Mouse (Mus musculus) brain, embryonic 14.5 days (tissue): ENCODE measurements at regions not wholly inside any gene's neighbourhood (a gene's known extent, or its start where the extent isn't known, plus 50 kb on each side); places are given as distances from the start of the nearest gene placed in this dataset.
A peak's percentile ranks its signal among the peaks of the same experiment; 100 is the strongest.
"Not testable (repeated sequence)": the region's sequence is repeated elsewhere in the genome, so short reads cannot be mapped to it uniquely, and the experiment has no call there.

ENCODE experiments used
- DNase-seq: peaks from one replicate; pipeline ENCODE4 v3.0.0-alpha.2; 2011; ENCODE audit warnings: low read depth
- CTCF ChIP-seq: fragments of 200-500 bp; IDR thresholded peaks from 2 replicates; pipeline ENCODE4 v1.5.1; 2012; ENCODE audit warnings: inconsistent platforms, mild to moderate bottlenecking, moderate library complexity, borderline replicate concordance; ENCODE audit not compliant: insufficient read depth, insufficient read length; ENCODE audit errors: extremely low read depth
- POLR2A ChIP-seq: fragments of 200-500 bp; IDR thresholded peaks from 2 replicates; pipeline ENCODE4 v1.6.1; 2012; ENCODE audit warnings: mild to moderate bottlenecking, inconsistent platforms, borderline replicate concordance; ENCODE audit not compliant: poor library complexity, insufficient read depth, insufficient read length, severe bottlenecking; ENCODE audit errors: extremely low read depth

GRCm38 (mm10) chr2:81848836-81849410 lies 204.1 kb upstream of the Zfp804a start:
- TF ChIP-seq POLR2A = no peak
- TF ChIP-seq CTCF = no peak
- peak; percentile 39 for DNase-seq

DNA sequence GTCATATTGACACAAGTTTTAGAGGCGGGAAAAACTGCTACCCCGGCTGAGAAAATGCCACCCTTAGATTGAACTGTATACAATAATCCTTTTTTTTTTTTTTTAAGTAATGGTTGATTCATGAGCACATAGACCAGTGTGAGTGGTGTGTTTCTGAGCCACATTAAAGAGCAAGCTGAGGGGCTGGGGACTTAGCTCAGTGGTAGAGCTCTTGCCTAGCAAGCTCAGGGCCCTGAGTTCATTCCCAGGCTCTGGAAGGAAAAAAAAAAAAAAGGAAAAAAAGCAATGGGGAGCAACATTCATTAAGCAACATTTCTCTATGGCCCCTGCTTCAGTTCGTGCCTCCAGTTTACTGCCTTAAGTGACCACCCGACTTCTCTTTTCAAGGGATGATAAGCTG lies 203.1 kb upstream of the Zfp804a start:
- no peak for DNase-seq
- TF ChIP-seq POLR2A (no peak), CTCF (no peak)

DNA sequence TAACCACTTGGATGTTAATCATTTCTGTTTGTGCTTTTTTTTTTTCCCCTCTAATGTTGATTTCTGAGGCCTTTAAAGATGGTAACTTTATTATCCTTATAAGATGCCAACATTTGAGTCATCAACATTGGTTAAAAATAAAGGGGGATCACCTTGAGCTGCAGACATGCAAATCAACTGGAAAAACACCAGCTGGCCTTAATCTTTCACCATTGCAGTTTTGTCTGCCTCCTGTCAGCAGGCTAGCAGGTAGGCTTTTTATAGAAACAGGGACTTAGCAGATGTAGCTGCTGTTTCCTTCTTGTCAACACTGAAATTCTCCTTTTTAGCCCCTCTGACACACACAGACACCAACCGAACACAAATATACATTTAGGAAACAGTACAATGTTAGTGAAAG lies 167.6 kb upstream of the Zfp804a start:
- no peak for TF ChIP-seq POLR2A
- no peak for TF ChIP-seq CTCF
- peak; percentile 46 for DNase-seq

DNA sequence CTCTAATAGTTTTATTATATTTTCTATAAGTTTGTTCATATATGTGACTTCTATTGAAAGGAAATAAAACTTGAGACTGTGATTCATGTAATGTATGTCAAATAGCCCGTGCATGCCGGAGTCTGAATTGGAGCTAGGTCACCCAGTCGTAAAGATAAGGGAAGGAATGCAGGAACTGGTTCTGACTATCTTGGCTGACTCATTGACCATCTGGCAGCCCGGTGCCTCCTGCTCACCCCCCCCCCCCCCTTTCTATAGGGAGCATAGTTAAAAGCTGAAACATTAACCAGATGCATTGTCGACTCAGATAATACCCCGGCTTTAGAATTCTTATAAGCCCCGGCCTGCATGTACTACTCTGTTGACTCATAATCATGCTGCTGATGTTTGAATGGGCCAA lies 160.5 kb upstream of the Zfp804a start:
- DNase-seq = not testable (repeated sequence)

GRCm38 (mm10) chr2:81939360-81939759 lies 113.7 kb upstream of the Zfp804a start:
- TF ChIP-seq POLR2A = no peak
- TF ChIP-seq CTCF = no peak
- no peak for DNase-seq
